Mouse (Mus musculus): ENCODE results near the gene Spcs2. TPM values are rescaled to one million over a fixed set of nuclear protein-coding genes. Genes with fewer than 3 reads are reported as not detected.

Gene Spcs2
- 393 and 423 TPM in 2 replicates for polyA plus RNA-seq (2015; fragmentation: Nextera tagmentation; extraction: Ambion mirVana)

GRCm38 (mm10) chr7:99863362-99863761, at the start of gene Spcs2:
Spcs2 (minus strand) TSS chr7:99863462.
- no peak within 1 kb of the TSS for H3K9ac ChIP-seq (ENCODE audit: low read depth, low read length)
- no peaks in the 10 kb centered on the region for H3K4me1 ChIP-seq (ENCODE audit: control insufficient read depth, insufficient read depth, low read length)
- no peaks in the 10 kb centered on the region for H3K27me3 ChIP-seq (replicated peaks; ENCODE audit: control insufficient read depth, insufficient read depth, low read length)
- ATAC-seq = no peak
- H3K27ac ChIP-seq (ENCODE audit: low read length) = no peak within 1 kb of the TSS
- no peaks in the 10 kb centered on the region for H3K9me3 ChIP-seq (ENCODE audit: control insufficient read depth, low read length)
- WGBS = 47% methylated on average over 7 of the region's 7 CpGs
- H3K36me3 ChIP-seq (ENCODE audit: control insufficient read depth, insufficient read depth, low read length) = no peaks in the 10 kb centered on the region
- H3K4me3 ChIP-seq (ENCODE audit: low read length) = no peak within 1 kb of the TSS
- H3K4me2 ChIP-seq (ENCODE audit: low read depth, low read length) = no peak within 1 kb of the TSS

GRCm38 (mm10) chr7:99911038-99911437, 47.8 kb upstream of the Spcs2 start:
- no peak for ATAC-seq
- 79% methylated on average over 5 of the region's 5 CpGs for WGBS
- H3K4me3 ChIP-seq (ENCODE audit: low read length) = no peak overlapping the region

GRCm38 (mm10) chr7:99907463-99907862, 44.2 kb upstream of the Spcs2 start:
- no peak overlapping the region for H3K27ac ChIP-seq (ENCODE audit: low read length)
- H3K36me3 ChIP-seq (ENCODE audit: control insufficient read depth, insufficient read depth, low read length) = no peaks in the 10 kb centered on the region
- WGBS = 66% methylated on average over 3 of the region's 3 CpGs
- no peak overlapping the region for H3K4me2 ChIP-seq (ENCODE audit: low read depth, low read length)
- no peaks in the 10 kb centered on the region for H3K27me3 ChIP-seq (replicated peaks; ENCODE audit: control insufficient read depth, insufficient read depth, low read length)
- ATAC-seq = no peak
- H3K4me1 ChIP-seq (ENCODE audit: control insufficient read depth, insufficient read depth, low read length) = peaks cover 2% of the 10 kb centered on the region; the same call in 1 of the 2 replicates
- H3K9ac ChIP-seq (ENCODE audit: low read depth, low read length) = no peak overlapping the region
- no peak overlapping the region for H3K4me3 ChIP-seq (ENCODE audit: low read length)
- H3K9me3 ChIP-seq (ENCODE audit: control insufficient read depth, low read length) = no peaks in the 10 kb centered on the region

More at GRCm38 (mm10) chr7:99911038-99911437, 47.8 kb upstream of the Spcs2 start:
- no peaks in the 10 kb centered on the region for H3K36me3 ChIP-seq (ENCODE audit: control insufficient read depth, insufficient read depth, low read length)
- no peak overlapping the region for H3K27ac ChIP-seq (ENCODE audit: low read length)
- H3K4me2 ChIP-seq (ENCODE audit: low read depth, low read length) = no peak overlapping the region
- H3K27me3 ChIP-seq (replicated peaks; ENCODE audit: control insufficient read depth, insufficient read depth, low read length) = 0 out of 2 replicates have a peak, but pooled peaks cover 4% of the 10 kb centered on the region
- no peak overlapping the region for H3K9ac ChIP-seq (ENCODE audit: low read depth, low read length)
- no peaks in the 10 kb centered on the region for H3K4me1 ChIP-seq (ENCODE audit: control insufficient read depth, insufficient read depth, low read length)
- H3K9me3 ChIP-seq (ENCODE audit: control insufficient read depth, low read length) = no peaks in the 10 kb centered on the region

- WGBS = 82% methylated on average over 3 of the region's 3 CpGs
- H3K4me3 ChIP-seq (ENCODE audit: low read length) = no peak overlapping the region
- ATAC-seq = no peak
- H3K27me3 ChIP-seq (replicated peaks; ENCODE audit: control insufficient read depth, insufficient read depth, low read length) = no peaks in the 10 kb centered on the region
- no peak overlapping the region for H3K4me2 ChIP-seq (ENCODE audit: low read depth, low read length)
- no peak overlapping the region for H3K27ac ChIP-seq (ENCODE audit: low read length)
- H3K9ac ChIP-seq (ENCODE audit: low read depth, low read length) = no peak overlapping the region
- peaks cover 2% of the 10 kb centered on the region; the same call in 1 of the 2 replicates for H3K4me1 ChIP-seq (ENCODE audit: control insufficient read depth, insufficient read depth, low read length)
- no peaks in the 10 kb centered on the region for H3K9me3 ChIP-seq (ENCODE audit: control insufficient read depth, low read length)
- no peaks in the 10 kb centered on the region for H3K36me3 ChIP-seq (ENCODE audit: control insufficient read depth, insufficient read depth, low read length)
These were observed 43.1 kb upstream of the Spcs2 start for GRCm38 (mm10) chr7:99906346-99906745.

GRCm38 (mm10) chr7:99904421-99905005, 41.3 kb upstream of the Spcs2 start:
- Histone ChIP-seq H3K4me3 (ENCODE audit: low read length) (no peak overlapping the region), H3K27me3 (replicated peaks; ENCODE audit: control insufficient read depth, insufficient read depth, low read length) (no peaks in the 10 kb centered on the region), H3K4me2 (ENCODE audit: low read depth, low read length) (no peak overlapping the region), H3K36me3 (ENCODE audit: control insufficient read depth, insufficient read depth, low read length) (no peaks in the 10 kb centered on the region), H3K9ac (ENCODE audit: low read depth, low read length) (no peak overlapping the region), H3K27ac (ENCODE audit: low read length) (no peak overlapping the region), H3K9me3 (ENCODE audit: control insufficient read depth, low read length) (no peaks in the 10 kb centered on the region), H3K4me1 (ENCODE audit: control insufficient read depth, insufficient read depth, low read length) (peaks cover 2% of the 10 kb centered on the region; the same call in 1 of the 2 replicates)
- ATAC-seq = no peak
- 40% methylated on average over 3 of the region's 3 CpGs for WGBS

- Histone ChIP-seq H3K27me3 (replicated peaks; ENCODE audit: control insufficient read depth, insufficient read depth, low read length) (no peaks in the 10 kb centered on the region), H3K36me3 (ENCODE audit: control insufficient read depth, insufficient read depth, low read length) (no peaks in the 10 kb centered on the region), H3K4me2 (ENCODE audit: low read depth, low read length) (no peak overlapping the region), H3K9ac (ENCODE audit: low read depth, low read length) (no peak overlapping the region), H3K9me3 (ENCODE audit: control insufficient read depth, low read length) (no peaks in the 10 kb centered on the region), H3K4me3 (ENCODE audit: low read length) (no peak overlapping the region), H3K4me1 (ENCODE audit: control insufficient read depth, insufficient read depth, low read length) (peaks cover 2% of the 10 kb centered on the region; the same call in 1 of the 2 replicates), H3K27ac (ENCODE audit: low read length) (no peak overlapping the region)
- WGBS = 72% methylated on average over 11 of the region's 11 CpGs
- ATAC-seq = no peak
These were observed 39.8 kb upstream of the Spcs2 start for GRCm38 (mm10) chr7:99902918-99903665.

GRCm38 (mm10) chr7:99902208-99902607, 38.9 kb upstream of the Spcs2 start:
- no peak for ATAC-seq
- Histone ChIP-seq H3K4me1 (ENCODE audit: control insufficient read depth, insufficient read depth, low read length) (peaks cover 2% of the 10 kb centered on the region; the same call in 1 of the 2 replicates), H3K4me2 (ENCODE audit: low read depth, low read length) (no peak overlapping the region), H3K9me3 (ENCODE audit: control insufficient read depth, low read length) (no peaks in the 10 kb centered on the region), H3K4me3 (ENCODE audit: low read length) (no peak overlapping the region), H3K27ac (ENCODE audit: low read length) (no peak overlapping the region), H3K9ac (ENCODE audit: low read depth, low read length) (no peak overlapping the region), H3K36me3 (ENCODE audit: control insufficient read depth, insufficient read depth, low read length) (no peaks in the 10 kb centered on the region), H3K27me3 (replicated peaks; ENCODE audit: control insufficient read depth, insufficient read depth, low read length) (no peaks in the 10 kb centered on the region)
- 64% methylated on average over 4 of the region's 4 CpGs for WGBS

- no peaks in the 10 kb centered on the region for H3K27me3 ChIP-seq (replicated peaks; ENCODE audit: control insufficient read depth, insufficient read depth, low read length)
- H3K4me3 ChIP-seq (ENCODE audit: low read length) = no peak overlapping the region
- H3K4me2 ChIP-seq (ENCODE audit: low read depth, low read length) = no peak overlapping the region
- H3K36me3 ChIP-seq (ENCODE audit: control insufficient read depth, insufficient read depth, low read length) = no peaks in the 10 kb centered on the region
- no peak for ATAC-seq
- no peaks in the 10 kb centered on the region for H3K4me1 ChIP-seq (ENCODE audit: control insufficient read depth, insufficient read depth, low read length)
- no peak overlapping the region for H3K27ac ChIP-seq (ENCODE audit: low read length)
- no peaks in the 10 kb centered on the region for H3K9me3 ChIP-seq (ENCODE audit: control insufficient read depth, low read length)
- WGBS = 76% methylated on average over 4 of the region's 4 CpGs
- no peak overlapping the region for H3K9ac ChIP-seq (ENCODE audit: low read depth, low read length)
These were observed 33.6 kb upstream of the Spcs2 start for GRCm38 (mm10) chr7:99896905-99897304.

GRCm38 (mm10) chr7:99894478-99894877, 31.2 kb upstream of the Spcs2 start:
- H3K4me3 ChIP-seq (ENCODE audit: low read length) = no peak overlapping the region
- no peak overlapping the region for H3K27ac ChIP-seq (ENCODE audit: low read length)
- no peaks in the 10 kb centered on the region for H3K4me1 ChIP-seq (ENCODE audit: control insufficient read depth, insufficient read depth, low read length)
- no peak for ATAC-seq
- no peaks in the 10 kb centered on the region for H3K9me3 ChIP-seq (ENCODE audit: control insufficient read depth, low read length)
- H3K27me3 ChIP-seq (replicated peaks; ENCODE audit: control insufficient read depth, insufficient read depth, low read length) = no peaks in the 10 kb centered on the region
- H3K4me2 ChIP-seq (ENCODE audit: low read depth, low read length) = no peak overlapping the region
- 80% methylated on average over 6 of the region's 6 CpGs for WGBS
- no peaks in the 10 kb centered on the region for H3K36me3 ChIP-seq (ENCODE audit: control insufficient read depth, insufficient read depth, low read length)
- no peak overlapping the region for H3K9ac ChIP-seq (ENCODE audit: low read depth, low read length)

Data from intestine, embryonic 16.5 days (tissue).